Mouse (Mus musculus) forebrain, postnatal 0 days (tissue): ENCODE measurements around the gene Itfg2. TPM values are rescaled to one million over a fixed set of nuclear protein-coding genes. Genes with fewer than 3 reads are reported as not detected.

Source experiments
- ATAC-seq: fragments of 200-750 bp; cut with Nextera tagmentation; 2 replicates; pipeline ENCODE4 v1.8.0; 2017; ENCODE audit warnings: mild to moderate bottlenecking, moderate library complexity
- DNase-seq: peaks from one replicate; pipeline ENCODE4 v3.0.0-alpha.2; 2015
- H3K27ac ChIP-seq: fragments of 300-500 bp; sonication (generic); 2 replicates; pipeline ENCODE4 v1.5.1; 2014; ENCODE audit warnings: low read depth, mild to moderate bottlenecking, antibody characterized with exemption, low read length, moderate library complexity, mixed read lengths
- H3K27me3 ChIP-seq: fragments of 300-500 bp; sonication (generic); 2 replicates; pipeline ENCODE4 v1.6.1; 2014; ENCODE audit warnings: mild to moderate bottlenecking, low read length, mixed read lengths; ENCODE audit not compliant: insufficient read depth
- H3K36me3 ChIP-seq: fragments of 300-500 bp; sonication (generic); 2 replicates; pipeline ENCODE4 v1.6.1; 2014; ENCODE audit warnings: mild to moderate bottlenecking, moderate library complexity; ENCODE audit not compliant: insufficient read depth
- H3K4me1 ChIP-seq: fragments of 300-500 bp; sonication (generic); 2 replicates; pipeline ENCODE4 v1.6.1; 2014; ENCODE audit warnings: antibody characterized with exemption; ENCODE audit not compliant: insufficient read depth
- H3K4me2 ChIP-seq: fragments of 300-500 bp; sonication (generic); 2 replicates; pipeline ENCODE4 v1.6.1; 2014; ENCODE audit warnings: low read depth, mild to moderate bottlenecking, moderate library complexity
- H3K4me3 ChIP-seq: fragments of 300-500 bp; sonication (generic); 2 replicates; pipeline ENCODE4 v1.5.1; 2014; ENCODE audit warnings: low read depth, low read length, mixed read lengths
- H3K9ac ChIP-seq: fragments of 300-500 bp; sonication (generic); 2 replicates; pipeline ENCODE4 v1.6.1; 2014; ENCODE audit warnings: mild to moderate bottlenecking
- H3K9me3 ChIP-seq: fragments of 300-500 bp; sonication (generic); 2 replicates; pipeline ENCODE4 v1.6.1; 2016; ENCODE audit warnings: low read length
- CTCF ChIP-seq: sonication (generic); IDR thresholded peaks from 2 replicates; pipeline ENCODE4 v1.5.1; 2016; ENCODE audit warnings: antibody characterized with exemption, control low read depth, low read depth
- WGBS: fragments of 180-500 bp; shearing (Covaris S2); extraction: QIAGEN DNeasy Blood & Tissue Kit; methylation state at CpG from one replicate; pipeline ENCODE4 v1.1.7; 2014; 5-methylcytosine and 5-hydroxymethylcytosine counted together
- polyA plus RNA-seq: library from polyadenylated mRNA; unstranded; fragments of >200 nt; fragmentation: Nextera tagmentation; extraction: Ambion mirVana; gene quantifications from 2 replicates; pipeline ENCODE4 v1.2.1, GENCODE M21; 2015
- total RNA-seq: library from RNA; depleted of rRNA; stranded (reverse); fragments of >200 nt; gene quantifications from 2 replicates; pipeline ENCODE4 v1.2.3, GENCODE M21; 2014; rRNA removed

Itfg2 gene
- total and polyA plus RNA-seq, 2 experiments from 2014 or later = 33.7 to 57.6 TPM

- WGBS = 1% methylated on average over 57 of the region's 76 CpGs
- TF ChIP-seq CTCF = no peak
- Histone ChIP-seq H3K36me3 (peaks cover 9% of the 10 kb centered on the region), H3K4me1 (peaks cover 12% of the 10 kb centered on the region), H3K27me3 (no peaks in the 10 kb centered on the region), H3K4me2 (peak within 1 kb of the TSS; percentile 100), H3K27ac (peak within 1 kb of the TSS; percentile 88), H3K4me3 (peak within 1 kb of the TSS; percentile 78), H3K9me3 (no peaks in the 10 kb centered on the region), H3K9ac (peak within 1 kb of the TSS; percentile 76)
- ATAC-seq = peak; percentile 87
- peak; percentile 89 for DNase-seq
These were observed 62.2 kb downstream of the Itfg2 start, which contains the start of the genes Rhno1 and Foxm1 for GRCm38 (mm10) chr6:128362381-128363006. Gene Rhno1 (minus strand): TSS chr6:128362911. Gene Foxm1 (plus strand): TSS chr6:128362967.

GRCm38 (mm10) chr6:128361901-128362300 is 62.8 kb downstream of the Itfg2 start:
- peak overlapping the region; percentile 88; the same call in 1 of the 2 replicates for H3K27ac ChIP-seq
- peak overlapping the region; percentile 78 for H3K4me3 ChIP-seq
- peak overlapping the region; percentile 100 for H3K4me2 ChIP-seq
- DNase-seq (no peak), ATAC-seq (no peak)
- WGBS = 14% methylated on average over 9 of the region's 9 CpGs
- peaks cover 10% of the 10 kb centered on the region for H3K36me3 ChIP-seq
- TF ChIP-seq CTCF = no peak
- H3K27me3 ChIP-seq = no peaks in the 10 kb centered on the region
- peak overlapping the region; percentile 76 for H3K9ac ChIP-seq
- H3K9me3 ChIP-seq = no peaks in the 10 kb centered on the region
- H3K4me1 ChIP-seq = peaks cover 12% of the 10 kb centered on the region

Other genes starting within 250 kb of the Itfg2 start
- 0.31 and 0.67 TPM in 2 replicates for gene Tead4, start 124.1 kb downstream of the Itfg2 start, total RNA-seq
- 0.20 and 0.63 TPM in 2 replicates for gene Tead4, start 124.1 kb downstream of the Itfg2 start, polyA plus RNA-seq
- gene Tulp3, start 69.1 kb downstream of the Itfg2 start, total RNA-seq = 12.6 and 13.5 TPM in 2 replicates
- 8.1 and 11.0 TPM in 2 replicates for gene Tulp3, start 69.1 kb downstream of the Itfg2 start, polyA plus RNA-seq
- 21.5 and 32.1 TPM in 2 replicates for gene Rhno1, start 62.0 kb downstream of the Itfg2 start, total RNA-seq
- gene Rhno1, start 62.0 kb downstream of the Itfg2 start, polyA plus RNA-seq = 67.8 and 69.0 TPM in 2 replicates
- gene Foxm1, start 62.0 kb downstream of the Itfg2 start, total RNA-seq = 3.5 and 7.3 TPM in 2 replicates
- 3.9 and 4.0 TPM in 2 replicates for gene Foxm1, start 62.0 kb downstream of the Itfg2 start, polyA plus RNA-seq
- gene Tex52, start 49.5 kb downstream of the Itfg2 start, total RNA-seq = 0.15 TPM in 1 of 2 replicates, not detected in the other
- gene Tex52, start 49.5 kb downstream of the Itfg2 start, polyA plus RNA-seq = 0.30 and 0.58 TPM in 2 replicates
- gene Gm44596, start 49.4 kb downstream of the Itfg2 start, total RNA-seq = not detected in 2 replicates
- not detected in 2 replicates for gene Gm44596, start 49.4 kb downstream of the Itfg2 start, polyA plus RNA-seq
- gene Nrip2, start 25.6 kb downstream of the Itfg2 start, total RNA-seq = 7.1 and 8.5 TPM in 2 replicates
- 5.5 and 7.4 TPM in 2 replicates for gene Nrip2, start 25.6 kb downstream of the Itfg2 start, polyA plus RNA-seq
- 201 and 235 TPM in 2 replicates for gene Fkbp4, start 13.7 kb upstream of the Itfg2 start, total RNA-seq
- 253 and 276 TPM in 2 replicates for gene Fkbp4, start 13.7 kb upstream of the Itfg2 start, polyA plus RNA-seq
- gene Pzp, start 101.8 kb upstream of the Itfg2 start, total RNA-seq = not detected in 2 replicates
- gene Pzp, start 101.8 kb upstream of the Itfg2 start, polyA plus RNA-seq = not detected in 2 replicates
- 2.8 and 3.9 TPM in 2 replicates for gene A2ml1, start 156.7 kb upstream of the Itfg2 start, total RNA-seq
- 10.7 and 14.2 TPM in 2 replicates for gene A2ml1, start 156.7 kb upstream of the Itfg2 start, polyA plus RNA-seq
- not detected in 2 replicates for gene Klrb1a, start 198.6 kb upstream of the Itfg2 start, total RNA-seq
- gene Klrb1a, start 198.6 kb upstream of the Itfg2 start, polyA plus RNA-seq = not detected in 2 replicates
- not detected in 2 replicates for gene Clec2h, start 237.5 kb upstream of the Itfg2 start, total RNA-seq
- not detected in 2 replicates for gene Clec2h, start 237.5 kb upstream of the Itfg2 start, polyA plus RNA-seq